Mouse (Mus musculus): ENCODE measurements around the gene Col19a1. TPM values are rescaled to one million over a fixed set of nuclear protein-coding genes. Genes with fewer than 3 reads are reported as not detected.

Gene Col19a1
- total RNA-seq, 2 experiments from 2014 or later: 0.05 TPM; not detected in 1

DNA sequence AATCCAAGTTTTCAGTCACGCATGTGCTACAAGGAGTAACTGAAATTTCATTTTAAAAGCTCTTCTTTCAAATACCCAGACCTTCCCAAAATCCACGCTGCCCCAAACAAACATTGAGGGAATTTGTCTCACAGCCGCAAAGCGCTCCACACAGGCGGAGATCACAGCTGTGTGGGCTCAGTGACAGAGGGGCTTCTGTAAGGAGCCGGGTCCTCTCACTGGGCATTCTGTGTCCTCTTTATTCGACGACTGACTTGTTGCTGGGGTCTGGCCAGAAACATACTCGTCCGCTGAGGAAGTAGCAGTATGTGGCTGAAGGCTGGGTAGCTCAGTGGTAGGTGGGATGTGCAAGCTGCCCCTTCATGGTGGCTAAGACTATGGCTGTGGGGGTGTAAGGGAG is 342.3 kb downstream of the Col19a1 start:
- intact Hi-C loops (cut with DNase I): loop anchor here (10.0 kb wide), 2 partner anchors 110 to 420 kb away; no protein-coding TSS in a partner anchor
- DNase-seq (ENCODE audit: low spot score): no peak

- intact Hi-C loops (cut with DNase I): loop anchor here (10.0 kb wide), 2 partner anchors 105 to 415 kb away; no protein-coding TSS in a partner anchor
- no peak for DNase-seq (ENCODE audit: low spot score)
Measured at GRCm38 (mm10) chr1:24240039-24240691, 347.1 kb downstream of the Col19a1 start.

GRCm38 (mm10) chr1:24236330-24236729 is 350.9 kb downstream of the Col19a1 start:
- intact Hi-C loops (cut with DNase I): no loop called here
- no peak for DNase-seq (ENCODE audit: low spot score)

- DNase-seq (ENCODE audit: low spot score): no peak
- intact Hi-C loops (cut with DNase I): no loop called here
Measured at GRCm38 (mm10) chr1:24231504-24232270, 355.6 kb downstream of the Col19a1 start.

DNA sequence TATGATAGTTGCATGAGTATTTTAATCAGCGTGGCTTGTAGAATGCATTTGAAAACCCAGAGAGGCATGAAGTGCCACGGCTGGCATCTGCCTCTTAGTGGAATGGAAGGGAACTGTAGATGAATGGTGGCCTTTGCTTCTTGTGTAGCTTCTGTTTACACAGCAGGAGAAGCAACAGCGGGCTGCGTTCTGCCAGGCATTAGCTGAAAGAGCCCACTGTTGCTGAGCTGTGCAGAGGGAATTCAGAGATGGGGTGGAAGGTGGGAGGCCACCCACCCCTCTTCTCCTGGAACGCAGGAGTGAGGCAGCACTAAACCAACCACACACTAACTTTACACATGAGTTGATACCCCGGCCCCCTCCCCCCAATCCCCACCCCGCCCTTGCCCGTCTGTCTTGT is 356.8 kb downstream of the Col19a1 start:
- no peak for DNase-seq (ENCODE audit: low spot score)
- intact Hi-C loops (cut with DNase I): no loop called here

GRCm38 (mm10) chr1:24229552-24229951 is 357.7 kb downstream of the Col19a1 start:
- no peak for DNase-seq (ENCODE audit: low spot score)
- intact Hi-C loops (cut with DNase I): no loop called here

GRCm38 (mm10) chr1:24226941-24227711 is 360.1 kb downstream of the Col19a1 start:
- intact Hi-C loops (cut with DNase I): no loop called here
- no peak for DNase-seq (ENCODE audit: low spot score)

GRCm38 (mm10) chr1:24225825-24226526 is 361.3 kb downstream of the Col19a1 start:
- no peak for DNase-seq (ENCODE audit: low spot score)
- intact Hi-C loops (cut with DNase I): no loop called here

DNA sequence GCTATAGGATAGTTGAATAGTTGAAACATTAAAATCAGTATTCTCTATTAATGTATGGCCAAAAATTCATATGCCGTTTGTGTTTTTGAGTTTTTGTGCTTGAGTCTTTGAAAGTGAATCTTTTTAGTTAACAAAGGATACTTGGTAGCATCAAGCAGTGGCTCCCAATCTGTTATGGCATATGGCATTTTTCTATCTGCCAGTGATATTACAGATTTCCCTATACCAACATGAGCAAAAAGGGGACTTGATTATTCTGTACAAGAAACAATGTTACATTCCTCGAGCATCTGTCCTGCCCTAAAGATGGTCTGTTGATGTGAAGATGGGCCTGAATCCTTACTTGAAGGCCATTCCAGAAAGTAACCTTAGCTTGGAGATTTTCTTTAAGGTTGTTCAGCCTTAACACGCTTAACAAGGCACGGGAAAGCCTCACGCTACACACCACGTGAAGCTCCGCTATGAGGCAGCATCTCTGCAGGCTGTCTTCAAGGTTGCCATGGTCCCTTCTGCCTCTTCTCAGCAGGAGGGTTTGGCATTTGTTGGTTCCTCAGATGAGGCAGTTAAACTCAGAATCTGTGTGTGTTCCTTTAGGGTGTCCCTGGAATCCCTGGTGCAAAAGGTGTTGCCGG is 364.2 kb downstream of the Col19a1 start:
- intact Hi-C loops (cut with DNase I): no loop called here

DNA sequence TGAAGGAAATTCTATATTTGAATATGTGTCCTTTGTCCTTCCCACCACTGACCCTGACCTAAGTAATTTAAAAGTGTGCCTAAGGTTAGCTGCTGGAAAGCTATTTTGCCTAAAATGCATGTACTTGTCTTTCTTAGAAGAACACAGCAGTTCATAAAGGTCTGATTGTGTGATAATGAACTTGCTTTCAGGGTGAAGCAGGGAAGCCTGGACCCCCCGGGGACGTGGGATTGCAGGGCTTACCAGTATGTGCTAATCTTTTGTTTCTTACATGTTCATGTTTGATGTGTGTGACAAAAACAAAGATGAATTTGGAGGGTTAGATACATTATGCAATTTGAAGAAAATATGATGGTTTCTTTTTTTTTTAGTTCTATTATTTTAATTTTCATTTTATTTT is 365.0 kb downstream of the Col19a1 start:
- intact Hi-C loops (cut with DNase I): no loop called here
- DNase-seq (ENCODE audit: low spot score): no peak

More for the DNA sequence above, 364.2 kb downstream of the Col19a1 start:
- DNase-seq (ENCODE audit: low spot score): no peak

DNA sequence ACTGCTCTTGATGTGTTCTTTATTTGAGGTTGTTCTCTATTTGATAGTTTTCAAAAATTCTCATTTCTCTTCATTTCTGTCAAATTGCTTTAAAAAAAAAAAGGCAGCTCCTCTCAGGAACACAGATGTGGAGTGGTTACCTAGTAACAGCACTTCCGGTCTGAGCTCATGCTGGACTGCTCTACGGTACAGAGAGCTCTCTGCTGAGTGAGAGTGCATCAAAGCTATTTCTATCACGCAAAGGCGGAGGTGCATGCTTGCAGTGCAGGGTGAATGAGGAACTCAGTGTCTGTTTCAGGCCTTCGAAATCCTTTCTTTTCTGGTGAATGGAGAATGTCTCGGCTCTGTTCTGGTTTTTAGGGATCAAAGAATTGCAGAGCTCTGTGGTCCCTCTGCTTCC is 368.2 kb downstream of the Col19a1 start:
- no peak for DNase-seq (ENCODE audit: low spot score)
- intact Hi-C loops (cut with DNase I): no loop called here

Other genes with a start within 250 kb of the Col19a1 start
- gene Lmbrd1, start 91.2 kb upstream of the Col19a1 start, total RNA-seq (2021): 10 to 100 TPM; 34.0 to 41.3 TPM